Mouse (Mus musculus) spleen, embryonic (tissue): ENCODE measurements around the gene Mxd3.

Experiments used
- CTCF ChIA-PET: fragments of 350-600 bp; sonication (Branson Sonifier 250); formaldehyde crosslinking; loops from one replicate; lab custom pipeline; 2022; lab: Charles Lee

Gene Mxd3

DNA sequence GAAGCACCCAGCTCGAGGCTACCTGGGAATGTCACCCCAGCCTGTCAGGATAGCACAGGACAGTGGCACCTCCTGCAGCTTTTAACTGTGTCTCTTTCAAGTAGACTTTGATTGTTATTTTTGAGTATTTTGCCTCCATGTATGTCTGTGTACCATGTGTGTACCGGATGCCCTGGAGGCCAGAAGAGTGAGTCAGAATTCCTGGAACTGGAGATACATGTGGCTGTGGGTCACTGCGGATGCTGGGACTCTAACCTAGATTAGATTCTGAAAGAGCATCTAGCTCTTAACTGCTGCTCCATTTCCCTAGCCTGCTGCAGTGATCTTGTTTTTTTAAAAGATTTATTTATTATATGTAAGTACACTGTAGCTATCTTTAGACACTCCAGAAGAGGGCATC is 2.7 kb upstream of the Mxd3 start:
- CTCF ChIA-PET = no interaction called here

DNA sequence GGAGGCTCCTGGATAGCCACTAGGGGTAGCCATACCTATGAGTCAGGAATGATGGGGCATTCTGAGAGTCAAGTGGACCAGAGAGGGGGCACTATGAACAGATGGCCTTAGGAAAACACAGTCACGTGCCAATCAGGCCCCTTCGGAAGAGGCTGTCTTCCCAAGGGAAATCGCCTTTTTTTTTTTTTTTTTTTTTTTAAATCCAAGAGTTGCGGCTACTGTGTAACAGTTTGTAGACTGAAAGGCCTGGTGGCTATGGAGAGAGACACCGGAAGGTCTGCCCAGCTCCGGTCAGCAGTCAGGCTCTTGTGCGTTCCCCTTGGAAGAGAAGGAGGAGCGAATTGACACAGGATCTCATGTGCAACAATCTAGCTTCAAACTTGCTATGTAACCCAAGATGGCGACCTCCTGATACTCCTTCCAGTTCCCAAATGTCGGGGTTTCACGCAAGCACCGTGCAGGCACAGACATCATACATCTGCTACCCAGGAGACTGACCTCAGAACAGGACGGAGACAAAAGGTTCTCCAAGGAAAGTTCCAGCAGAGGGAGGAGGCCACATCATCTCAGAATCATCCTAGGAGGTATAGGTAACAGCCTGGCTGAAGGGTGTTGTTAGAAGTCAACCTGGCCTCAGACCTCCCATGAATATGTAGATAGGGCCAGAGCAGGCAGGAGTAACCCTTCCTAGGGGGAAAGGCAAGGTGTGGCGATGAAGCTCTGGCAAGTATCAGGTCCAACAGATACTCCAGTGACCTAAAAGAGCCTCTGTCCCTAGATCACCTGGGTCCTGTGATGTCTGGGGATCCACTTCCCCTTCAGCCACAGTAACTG is 1.2 kb upstream of the Mxd3 start:
- CTCF ChIA-PET = no interaction called here

DNA sequence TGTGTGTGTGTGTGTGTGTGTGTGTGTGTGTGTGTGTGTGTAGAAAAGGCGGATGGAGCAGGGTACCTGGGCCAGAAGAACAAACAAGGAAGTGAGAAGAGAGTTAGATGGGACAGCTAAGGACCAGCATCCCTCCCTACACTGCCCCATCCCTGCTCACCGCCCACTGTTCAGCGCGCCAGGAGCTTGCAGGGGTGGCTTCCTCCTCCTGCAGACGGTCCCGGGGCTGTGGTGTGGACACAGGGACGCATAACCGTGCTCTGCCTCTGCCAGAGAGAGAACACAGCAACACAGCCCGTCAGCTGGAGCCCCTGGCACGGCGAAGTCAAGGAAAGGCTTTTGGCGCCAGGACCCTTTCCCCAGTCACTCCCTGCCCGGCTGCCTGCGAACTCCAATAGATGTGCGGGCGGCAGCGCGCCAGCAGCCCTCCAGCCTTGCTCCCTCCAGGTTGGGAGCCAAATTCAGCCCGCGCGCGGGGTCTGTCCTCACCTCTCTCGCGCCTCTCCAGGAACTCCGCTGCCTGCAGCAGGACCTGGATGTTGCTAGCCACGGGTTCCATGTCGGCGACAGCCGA is 427 bp downstream of the Mxd3 start:
- CTCF ChIA-PET = interaction anchor here (0.8 kb wide), 1 partner anchor 209 kb away, joined by 4 read pairs; no protein-coding TSS in a partner anchor

DNA sequence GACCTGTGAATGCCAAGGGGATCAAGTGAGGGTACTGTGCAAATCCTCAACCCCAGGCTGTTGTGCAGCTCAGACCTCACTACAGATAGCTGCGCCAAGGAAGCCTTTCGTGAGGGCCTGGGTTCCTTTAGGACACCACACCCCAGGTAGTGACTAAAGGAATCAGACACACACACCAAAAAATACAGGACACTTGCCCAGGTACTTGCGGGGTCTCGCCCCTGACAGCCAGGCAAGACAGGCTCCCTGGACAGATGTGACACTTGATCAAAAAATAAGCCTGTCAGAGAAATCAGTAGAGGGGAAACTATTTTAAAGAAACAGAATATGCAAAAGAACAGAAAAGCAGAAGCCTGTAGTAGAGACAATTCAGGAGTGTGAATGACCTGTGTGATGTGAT is 982 bp downstream of the Mxd3 start:
- CTCF ChIA-PET = interaction anchor here (0.8 kb wide), 1 partner anchor 210 kb away, joined by 4 read pairs; no protein-coding TSS in a partner anchor

DNA sequence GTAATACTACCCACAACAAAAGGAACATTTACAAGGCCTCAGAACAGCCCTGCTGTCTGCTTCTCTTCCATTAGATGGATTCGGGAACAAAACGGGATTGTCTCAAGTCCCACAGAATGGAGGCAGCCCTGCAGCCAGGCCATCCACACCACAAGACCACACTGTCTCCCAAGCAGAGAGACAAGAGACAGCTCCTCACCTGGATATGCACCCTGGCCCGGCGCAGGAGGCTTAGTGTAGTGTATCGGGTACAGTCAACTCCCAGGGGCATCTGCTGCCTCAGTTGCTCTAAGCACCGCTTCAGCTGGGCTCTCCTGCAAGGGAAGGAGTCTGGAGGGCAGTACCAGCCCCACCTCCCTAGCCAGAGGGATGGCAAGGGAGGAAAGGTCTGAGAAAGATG is 1.5 kb downstream of the Mxd3 start:
- CTCF ChIA-PET = no interaction called here

DNA sequence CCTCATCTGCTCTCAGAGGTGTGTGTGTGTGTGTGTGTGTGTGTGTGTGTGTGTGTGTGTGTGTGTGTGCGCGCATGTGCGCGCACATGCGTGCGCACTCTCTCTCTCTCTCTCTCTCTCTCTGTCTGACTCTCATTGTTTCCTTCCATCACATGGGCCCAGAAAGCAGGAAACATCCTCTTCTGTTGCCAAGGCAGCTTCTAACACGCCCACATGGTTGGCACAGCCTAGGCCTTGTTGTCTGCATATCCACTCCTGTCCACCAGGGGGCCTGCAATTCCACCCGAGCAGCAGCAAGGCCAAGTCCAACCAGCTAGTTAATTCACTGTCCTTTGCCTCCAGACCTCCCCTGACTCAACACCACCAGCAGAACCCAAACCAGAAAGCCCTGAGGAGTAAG is 2.0 kb downstream of the Mxd3 start:
- CTCF ChIA-PET = interaction anchor here (0.6 kb wide), 1 partner anchor 40 kb away, joined by 4 read pairs; no protein-coding TSS in a partner anchor

DNA sequence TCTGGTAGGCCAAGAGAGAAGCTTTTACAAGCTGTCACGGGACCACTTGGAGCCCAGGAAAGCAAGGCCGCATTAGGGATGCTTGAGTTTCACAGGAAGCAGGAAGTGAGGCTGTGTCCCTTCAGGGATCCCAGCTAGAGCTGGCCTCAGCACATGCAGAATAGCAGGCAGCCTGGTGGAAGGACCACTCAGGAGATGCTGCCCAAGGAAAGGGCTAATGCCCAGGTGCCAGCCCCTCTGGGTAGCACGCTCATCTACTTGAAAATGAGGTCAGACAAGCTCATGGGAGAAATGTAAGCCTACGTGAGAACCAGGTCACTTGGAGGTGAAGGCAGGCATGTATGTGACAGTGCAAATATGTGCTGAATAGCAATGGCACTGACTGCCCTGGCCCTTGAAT is 2.5 kb downstream of the Mxd3 start:
- CTCF ChIA-PET = interaction anchor here (0.6 kb wide), 1 partner anchor 39 kb away, joined by 4 read pairs; no protein-coding TSS in a partner anchor

DNA sequence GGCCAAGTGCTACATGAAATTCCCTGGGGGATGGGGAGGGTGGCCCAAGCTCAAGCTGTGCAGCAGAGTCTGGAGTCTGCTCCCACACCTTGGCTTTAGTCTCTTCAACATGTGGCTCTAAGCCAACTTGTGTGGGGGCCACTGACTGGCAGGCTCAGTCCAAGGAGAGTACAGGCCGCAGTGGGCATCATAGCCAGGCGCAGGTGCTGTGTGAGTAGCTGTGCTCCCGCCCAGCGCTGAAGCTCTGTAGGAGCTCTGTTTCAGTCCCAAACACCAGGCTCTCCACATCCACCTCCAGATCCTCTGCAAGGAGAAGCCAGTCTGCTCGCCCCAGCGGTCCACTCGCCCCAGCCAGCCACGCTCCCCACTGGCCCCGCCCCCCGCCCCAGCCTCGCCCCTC is 4.0 kb downstream of the Mxd3 start:
- CTCF ChIA-PET = no interaction called here

DNA sequence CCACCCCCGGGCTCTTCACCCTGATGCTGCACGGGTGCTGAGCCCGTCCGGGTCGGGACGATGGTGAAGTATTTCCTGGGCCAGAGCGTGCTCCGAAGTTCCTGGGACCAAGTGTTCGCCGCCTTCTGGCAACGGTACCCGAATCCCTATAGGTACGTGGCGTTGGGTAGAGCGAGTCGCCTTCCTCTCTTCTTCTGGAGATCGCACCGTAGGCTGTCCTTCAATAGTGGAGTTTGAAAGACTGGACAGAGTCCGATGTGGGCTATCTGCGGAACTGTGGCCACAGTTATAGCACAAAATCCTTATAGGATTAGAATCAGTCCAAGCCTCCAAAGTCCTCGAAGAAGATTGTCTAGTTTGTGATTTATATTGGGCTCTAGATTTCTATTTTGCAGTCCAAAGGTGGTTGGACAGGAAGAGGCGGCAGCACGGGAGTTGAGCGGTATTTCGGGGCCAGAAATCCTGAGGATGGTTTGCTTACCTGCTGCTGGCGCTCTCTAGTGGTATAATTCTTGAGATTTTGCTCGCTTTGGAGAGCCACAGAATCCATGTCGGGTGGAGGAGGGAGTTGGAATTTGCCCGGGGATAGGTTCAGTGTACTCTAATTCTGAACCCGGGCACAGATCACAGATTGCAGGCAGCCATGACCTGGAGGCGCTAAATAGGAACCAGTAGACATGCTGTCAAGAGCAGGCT is 7.3 kb downstream of the Mxd3 start:
- CTCF ChIA-PET = no interaction called here

DNA sequence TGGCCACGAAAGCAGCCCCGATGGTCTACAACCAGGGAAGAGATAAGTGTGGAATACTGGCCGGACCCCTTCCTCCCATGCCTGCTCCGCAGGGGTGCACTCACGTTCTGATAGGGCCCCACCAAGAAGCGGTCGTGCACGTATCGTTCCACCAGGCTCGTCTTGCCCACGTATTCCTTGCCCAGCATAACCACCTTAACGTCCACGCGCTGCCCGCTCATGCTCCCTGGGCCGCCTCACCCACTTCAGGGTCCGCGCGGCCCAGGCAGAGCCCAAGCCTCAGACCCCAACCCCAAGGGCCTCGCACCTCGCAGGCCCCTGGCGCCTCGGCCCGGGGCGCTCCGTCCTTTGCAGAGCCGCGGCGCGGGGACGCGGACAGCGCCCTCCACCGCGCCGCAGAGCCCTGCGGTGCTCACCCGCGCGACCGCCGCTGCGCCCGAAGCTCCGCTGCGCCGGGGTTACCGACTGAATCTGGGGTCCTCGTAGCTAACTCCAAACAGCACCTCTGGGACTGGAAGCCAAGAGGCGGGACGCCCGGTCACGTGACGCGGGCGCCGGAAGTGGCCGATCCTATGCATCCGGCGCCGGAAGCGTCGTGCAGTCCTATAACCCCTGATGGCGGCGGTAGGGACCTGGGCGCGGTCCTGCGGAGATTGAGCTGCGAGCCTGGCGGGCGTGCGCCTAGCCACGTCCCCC is 8.0 kb downstream of the Mxd3 start, which contains the start of gene Rab24:
Rab24 (minus strand) TSS at position 513 of the 696 bp plus-strand sequence.
- CTCF ChIA-PET = no interaction called here

DNA sequence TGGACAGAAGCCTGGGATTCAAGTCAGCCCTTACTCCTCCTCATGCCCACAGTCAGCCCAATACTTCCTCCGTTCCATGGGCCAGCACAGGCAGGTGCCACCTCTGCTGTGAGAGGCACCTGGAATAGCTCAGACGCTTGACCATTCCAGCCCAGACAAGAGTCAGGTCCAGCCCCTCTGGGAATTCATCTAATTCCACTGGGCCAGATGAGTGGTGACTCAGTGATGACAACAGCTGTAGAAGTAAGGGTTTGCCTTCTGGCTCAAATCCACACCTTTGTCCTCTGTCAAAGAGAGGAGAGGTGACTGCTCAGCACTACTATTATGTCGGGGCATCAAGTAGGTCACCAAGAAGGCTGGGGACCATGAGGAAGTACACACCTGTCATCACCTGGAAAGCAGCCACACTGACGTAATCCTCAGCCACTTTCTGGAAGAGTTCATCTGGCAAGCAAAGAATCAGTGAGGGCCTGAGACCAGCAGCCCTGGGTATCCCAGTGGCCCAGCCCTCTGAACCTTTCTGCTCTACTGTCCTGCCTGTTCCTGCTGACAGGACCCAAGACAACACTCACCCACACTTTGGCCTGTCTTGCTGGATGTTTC is 9.6 kb downstream of the Mxd3 start, which contains the start of gene Prelid1:
Prelid1 (plus strand) TSS at position 570 of the 603 bp plus-strand sequence.
- CTCF ChIA-PET = no interaction called here

DNA sequence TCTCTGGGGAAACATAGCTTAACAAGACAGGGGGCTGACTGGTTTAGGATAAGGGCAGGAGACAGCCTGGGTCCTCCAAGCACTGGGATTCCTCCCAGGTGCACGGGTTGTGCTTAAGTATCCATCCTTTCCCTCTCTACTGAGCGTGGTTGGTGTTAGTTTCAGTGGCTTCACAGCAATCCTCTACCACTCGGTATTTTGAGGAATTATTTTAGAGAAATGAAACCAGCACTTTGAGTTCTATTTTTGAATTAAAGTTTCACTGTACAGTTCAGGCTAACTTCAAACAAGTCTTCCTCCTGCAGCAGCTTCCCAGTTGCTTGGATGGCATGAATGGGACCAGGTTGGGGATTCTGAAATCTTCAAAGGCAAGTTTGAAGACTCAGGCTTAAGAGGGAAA is 11.3 kb downstream of the Mxd3 start:
- CTCF ChIA-PET = interaction anchor here (0.5 kb wide), 1 partner anchor 14 kb away, joined by 3 read pairs; no protein-coding TSS in a partner anchor

DNA sequence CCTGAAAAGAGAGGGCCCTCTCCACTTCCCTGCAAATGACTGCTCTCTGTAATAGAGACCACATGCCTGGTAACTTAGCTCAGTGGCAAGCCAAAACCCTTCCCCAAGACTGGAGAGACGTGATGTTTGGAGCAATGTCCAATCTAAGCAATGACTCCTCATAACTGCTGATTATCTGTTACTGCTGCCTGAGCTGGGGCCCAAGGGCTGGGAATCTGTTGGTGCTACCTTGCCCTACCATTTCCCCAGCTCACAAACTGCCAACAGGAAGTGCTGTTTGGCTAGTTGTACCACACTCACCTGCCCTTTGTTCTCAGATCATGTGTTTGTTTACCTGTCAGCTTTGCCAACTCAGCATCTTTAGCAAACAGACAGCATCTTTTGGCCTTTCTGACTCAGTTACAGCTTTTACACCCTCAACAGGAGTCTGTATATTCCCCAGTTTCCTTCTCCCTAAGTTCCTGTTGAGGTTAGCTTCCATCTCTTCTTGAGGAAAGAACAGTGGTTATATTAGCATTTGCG is 14.7 kb downstream of the Mxd3 start:
- CTCF ChIA-PET = no interaction called here

DNA sequence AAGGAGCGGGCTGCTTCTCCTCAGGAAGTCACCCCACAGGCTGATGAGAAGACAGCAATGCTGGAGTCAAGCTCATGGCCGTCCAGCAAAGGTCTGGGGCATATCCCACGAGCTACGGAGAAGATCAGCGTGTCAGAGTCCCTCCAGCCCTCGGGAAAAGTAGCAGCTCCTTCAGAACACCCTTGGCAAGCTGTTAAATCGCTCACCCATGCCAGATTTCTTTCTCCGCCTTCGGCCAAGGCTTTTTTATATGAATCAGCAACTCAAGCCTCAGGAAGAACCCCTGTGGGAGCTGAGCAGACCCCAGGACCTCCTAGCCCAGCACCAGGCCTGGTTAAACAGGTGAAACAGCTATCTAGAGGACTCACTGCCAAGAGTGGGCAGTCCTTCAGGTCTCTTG is 16.6 kb downstream of the Mxd3 start:
- CTCF ChIA-PET = interaction anchor here (0.5 kb wide), 1 partner anchor 93 kb away, joined by 11 read pairs; no protein-coding TSS in a partner anchor

DNA sequence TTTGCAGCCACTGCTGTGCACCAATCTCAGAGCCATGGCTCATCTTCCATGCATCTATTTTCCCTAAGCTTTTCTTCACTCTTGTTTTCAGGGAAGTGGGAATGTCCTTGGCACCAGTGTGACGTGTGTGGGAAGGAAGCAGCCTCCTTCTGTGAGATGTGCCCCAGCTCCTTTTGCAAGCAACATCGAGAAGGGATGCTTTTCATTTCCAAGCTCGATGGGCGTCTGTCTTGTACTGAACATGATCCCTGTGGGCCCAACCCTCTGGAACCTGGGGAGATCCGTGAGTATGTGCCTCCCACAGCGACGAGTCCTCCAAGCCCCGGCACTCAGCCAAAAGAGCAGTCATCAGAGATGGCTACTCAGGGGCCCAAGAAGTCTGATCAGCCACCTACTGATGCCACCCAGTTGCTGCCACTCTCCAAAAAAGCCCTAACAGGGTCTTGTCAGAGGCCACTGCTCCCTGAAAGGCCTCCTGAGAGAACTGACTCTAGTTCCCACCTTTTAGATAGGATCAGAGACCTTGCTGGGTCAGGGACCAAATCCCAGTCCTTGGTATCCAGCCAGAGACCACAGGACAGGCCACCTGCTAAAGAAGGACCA is 17.5 kb downstream of the Mxd3 start:
- CTCF ChIA-PET = interaction anchor here (0.5 kb wide), 1 partner anchor 92 kb away, joined by 11 read pairs; no protein-coding TSS in a partner anchor

DNA sequence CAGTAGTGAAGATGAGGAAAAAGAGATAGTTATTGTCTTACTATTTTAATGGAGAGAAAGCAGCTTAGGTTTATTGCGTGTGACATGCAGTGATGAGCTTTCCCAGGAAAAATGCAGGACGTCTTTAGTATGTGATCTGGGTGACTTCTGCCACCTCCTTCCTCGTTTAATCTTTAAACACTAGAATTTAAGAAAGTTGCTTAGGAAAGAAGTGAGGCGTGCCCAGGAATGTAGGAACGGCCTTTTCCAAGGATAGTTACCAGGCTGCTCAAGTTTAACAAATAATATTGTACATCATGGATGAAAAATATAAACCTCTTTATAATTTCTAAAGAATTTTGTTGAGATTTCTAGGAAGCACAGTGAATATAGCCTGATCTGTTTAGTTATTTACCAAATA is 28.7 kb downstream of the Mxd3 start:
- CTCF ChIA-PET = no interaction called here

DNA sequence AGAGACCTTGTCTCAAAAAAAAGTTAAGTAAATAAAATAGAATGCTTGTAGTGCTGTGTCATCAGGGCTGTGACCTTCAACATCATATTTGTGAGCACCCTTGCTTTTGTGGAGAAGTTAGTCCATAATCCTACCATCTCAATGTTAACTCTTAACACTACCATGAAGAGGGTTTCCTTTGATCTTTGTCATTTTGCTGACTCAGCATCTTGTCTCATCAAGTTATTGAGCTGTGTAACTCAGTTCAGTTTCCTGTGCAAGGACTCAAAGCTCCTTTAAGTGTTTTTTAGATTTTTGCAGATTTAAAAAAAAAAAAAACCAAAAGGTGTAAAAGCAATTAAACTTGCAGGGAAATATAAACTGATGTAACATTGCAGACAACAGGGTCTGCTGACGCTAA is 32.9 kb downstream of the Mxd3 start:
- CTCF ChIA-PET = interaction anchor here (0.6 kb wide), 1 partner anchor 242 kb away, joined by 3 read pairs; no protein-coding TSS in a partner anchor

DNA sequence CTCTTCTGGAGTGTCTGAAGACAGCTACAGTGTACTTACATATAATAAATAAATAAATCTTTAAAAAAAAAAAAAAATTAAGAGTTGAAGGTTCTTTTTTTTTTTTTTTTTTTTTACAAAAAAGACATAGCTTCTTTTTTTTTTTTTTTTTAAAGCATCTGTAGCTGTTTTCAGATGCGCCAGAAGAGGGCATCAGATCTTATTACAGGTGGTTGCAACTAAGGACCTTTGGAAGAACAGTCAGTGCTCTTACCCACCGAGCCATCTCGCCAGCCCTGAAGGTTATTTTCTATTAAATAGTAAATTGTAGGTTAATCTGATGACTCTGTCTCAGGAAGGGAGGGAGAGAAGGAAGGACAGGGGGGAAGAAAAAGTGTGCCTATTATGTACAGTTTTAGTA is 40.8 kb downstream of the Mxd3 start:
- CTCF ChIA-PET = interaction anchor here (0.6 kb wide), 1 partner anchor 87 kb away, joined by 3 read pairs; no protein-coding TSS in a partner anchor

DNA sequence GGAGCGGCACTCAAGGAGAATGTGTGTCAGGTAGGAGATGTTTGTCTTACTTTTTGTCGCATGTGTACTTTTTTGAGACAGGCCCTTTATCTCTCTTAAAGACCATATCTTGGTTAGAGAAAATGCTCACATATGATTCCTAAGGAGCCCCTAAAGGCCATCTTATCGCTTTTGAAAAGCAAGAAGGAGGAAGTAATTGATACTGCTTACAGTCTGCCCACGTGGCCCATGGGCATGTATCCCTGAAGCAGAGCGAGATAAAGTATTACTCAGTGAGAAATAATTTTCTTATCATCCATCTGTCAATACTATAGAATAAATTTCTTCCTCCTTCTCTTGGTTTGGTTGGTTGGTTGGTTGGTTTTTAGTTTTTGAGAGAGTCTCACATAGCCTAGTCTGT is 52.0 kb downstream of the Mxd3 start:
- CTCF ChIA-PET = no interaction called here

DNA sequence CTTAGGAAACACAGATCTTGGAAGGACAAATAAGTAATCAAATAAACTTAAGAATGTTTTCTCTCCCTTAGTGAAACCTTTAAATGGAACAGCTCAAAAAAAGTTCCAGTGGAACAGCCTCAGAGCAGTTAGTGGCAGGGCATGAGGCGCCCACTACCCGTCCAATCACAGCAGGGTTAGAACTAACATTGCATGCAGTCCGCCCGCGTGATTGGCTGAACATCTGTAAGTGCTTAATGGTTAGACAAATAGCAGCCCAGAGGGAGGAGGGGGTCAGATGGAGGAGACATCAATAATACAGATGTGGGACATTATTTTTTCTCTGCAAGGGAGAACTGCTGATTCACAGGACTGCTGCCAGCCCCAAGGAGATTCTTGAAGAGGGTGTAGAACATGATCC is 52.4 kb downstream of the Mxd3 start:
- CTCF ChIA-PET = no interaction called here
